In genomic region chr16:94050368-94050767, GRCm38 (mm10) we compare ENCODE assay signal across 16 mouse cellular contexts. TPM values are rescaled to one million over a fixed set of nuclear protein-coding genes. Genes with fewer than 3 reads are reported as not detected.
"Had no signal": no experiment of that assay in that cellular context is flagged by ENCODE, and none has a peak within 500 bp of the region (broad histone marks: within the 10 kb centered on the region; RNA-seq: fewer than 3 reads in every experiment).

No protein-coding gene starts in this region.

- ATAC-seq: lung, postnatal 0 days had no signal

- H3K27me3 ChIP-seq: liver, embryonic 15.5 days; neural tube, embryonic 12.5 days; stomach, embryonic 15.5 days had no signal

- H3K4me3 ChIP-seq: limb, embryonic 10.5 days; liver, embryonic 15.5 days; neural tube, embryonic 12.5 days; stomach, embryonic 15.5 days had no signal

- DNase-seq: kidney, postnatal 25 days; lung, adult 2 months; lung, postnatal 36 days; midbrain, embryonic 14.5 days; thymus, adult 2 months; thymus, postnatal 36 days had no signal

- H3K4me1 ChIP-seq: liver, embryonic 15.5 days; neural tube, embryonic 12.5 days; stomach, embryonic 15.5 days had no signal

- H3K27ac ChIP-seq: limb, embryonic 10.5 days; liver, embryonic 15.5 days; neural tube, embryonic 12.5 days; stomach, embryonic 15.5 days had no signal

RNA-seq across cellular contexts. Expression of gene Sim2, which starts 34.4 kb away (rescaled TPM):
- total RNA-seq: monocyte, adult 5-6 weeks; neutrophil, adult 5-6 weeks had no signal
- polyA plus RNA-seq: liver, embryonic 15.5 days; lung, postnatal 0 days; midbrain, embryonic 14.5 days; spleen, adult 2 months had no signal

RNA-seq across cellular contexts. Expression of gene Cldn14, which starts 41.7 kb away (rescaled TPM):
- total RNA-seq: megakaryocyte progenitor cell, adult 5-6 weeks; monocyte, adult 5-6 weeks; neutrophil, adult 5-6 weeks had no signal
- polyA plus RNA-seq: limb, embryonic 10.5 days; limb, embryonic 14.5 days; lung, postnatal 0 days; midbrain, embryonic 14.5 days; spleen, adult 2 months had no signal
